Mouse (Mus musculus) intestine, embryonic 14.5 days (tissue): Measurements from ENCODE around the gene Fxyd5. TPM values are rescaled to one million over a fixed set of nuclear protein-coding genes. Genes with fewer than 3 reads are reported as not detected.

ENCODE experiments used
- ATAC-seq: fragments of 200-750 bp; cut with Nextera tagmentation; replicated peaks from 2 replicates; pipeline ENCODE4 v1.8.0; 2017; ENCODE audit warnings: low read depth, moderate number of reproducible peaks, moderate TSS enrichment, moderate library complexity; ENCODE audit not compliant: low FRiP score, low TSS enrichment
- DNase-seq: peaks from one replicate; pipeline ENCODE4 v3.0.0-alpha.2; 2018; ENCODE audit warnings: low spot score
- H3K27ac ChIP-seq: fragments of 300-500 bp; sonication (generic); 2 replicates; pipeline ENCODE4 v1.5.1; 2014; ENCODE audit warnings: low read depth, mild to moderate bottlenecking, control low read depth
- H3K27me3 ChIP-seq: fragments of 300-500 bp; sonication (generic); replicated peaks from 2 replicates; pipeline ENCODE4 v1.6.1; 2014; ENCODE audit warnings: low read length, control low read depth; ENCODE audit not compliant: control insufficient read depth, insufficient read depth
- H3K36me3 ChIP-seq: fragments of 300-500 bp; sonication (generic); 2 replicates; pipeline ENCODE4 v1.6.1; 2014; ENCODE audit warnings: low read length, control low read depth; ENCODE audit not compliant: control insufficient read depth, insufficient read depth
- H3K4me1 ChIP-seq: fragments of 300-500 bp; sonication (generic); replicated peaks from 2 replicates; pipeline ENCODE4 v1.6.1; 2014; ENCODE audit warnings: low read length, control low read depth, mixed read lengths; ENCODE audit not compliant: control insufficient read depth, insufficient read depth
- H3K4me2 ChIP-seq: fragments of 300-500 bp; sonication (generic); 2 replicates; pipeline ENCODE4 v1.6.1; 2014; ENCODE audit warnings: low read length
- H3K4me3 ChIP-seq: fragments of 300-500 bp; sonication (generic); 2 replicates; pipeline ENCODE4 v1.5.1; 2014; ENCODE audit warnings: low read depth, low read length, control low read depth, mixed read lengths
- H3K9ac ChIP-seq: fragments of 300-500 bp; sonication (generic); 2 replicates; pipeline ENCODE4 v1.6.1; 2014; ENCODE audit warnings: mild to moderate bottlenecking, low read length
- H3K9me3 ChIP-seq: fragments of 300-500 bp; sonication (generic); 2 replicates; pipeline ENCODE4 v1.6.1; 2016; ENCODE audit warnings: low read length, control low read depth; ENCODE audit not compliant: control insufficient read depth
- WGBS: fragments of 180-500 bp; shearing (Covaris S2); extraction: QIAGEN DNeasy Blood & Tissue Kit; methylation state at CpG from one replicate; pipeline ENCODE4 v1.1.7; 2014; 5-methylcytosine and 5-hydroxymethylcytosine counted together
- polyA plus RNA-seq: library from polyadenylated mRNA; unstranded; fragments of >200 nt; fragmentation: Nextera tagmentation; extraction: Ambion mirVana; gene quantifications from 2 replicates; pipeline ENCODE4 v1.2.1, GENCODE M21; 2014

Gene Fxyd5
- polyA plus RNA-seq, 1 experiment from 2014 or later = 22.8 TPM

GRCm38 (mm10) chr7:31033409-31034165 lies 8.7 kb downstream of the Fxyd5 start:
- Histone ChIP-seq H3K36me3 (no peaks in the 10 kb centered on the region), H3K9ac (no peak overlapping the region), H3K4me3 (no peak overlapping the region), H3K27me3 (no peaks in the 10 kb centered on the region), H3K27ac (no peak overlapping the region), H3K4me1 (no peaks in the 10 kb centered on the region), H3K9me3 (no peaks in the 10 kb centered on the region), H3K4me2 (no peak overlapping the region)
- ATAC-seq (no peak), DNase-seq (no peak)
- 59% methylated on average over 9 of the region's 9 CpGs for WGBS

- Histone ChIP-seq H3K36me3 (no peaks in the 10 kb centered on the region), H3K27ac (no peak overlapping the region), H3K9ac (no peak overlapping the region), H3K4me3 (no peak overlapping the region), H3K4me2 (no peak overlapping the region), H3K4me1 (no peaks in the 10 kb centered on the region), H3K9me3 (no peaks in the 10 kb centered on the region), H3K27me3 (no peaks in the 10 kb centered on the region)
- ATAC-seq (no peak), DNase-seq (no peak)
- 81% methylated on average over 7 of the region's 7 CpGs for WGBS
Measured at GRCm38 (mm10) chr7:31031731-31032130, 10.6 kb downstream of the Fxyd5 start.

DNA sequence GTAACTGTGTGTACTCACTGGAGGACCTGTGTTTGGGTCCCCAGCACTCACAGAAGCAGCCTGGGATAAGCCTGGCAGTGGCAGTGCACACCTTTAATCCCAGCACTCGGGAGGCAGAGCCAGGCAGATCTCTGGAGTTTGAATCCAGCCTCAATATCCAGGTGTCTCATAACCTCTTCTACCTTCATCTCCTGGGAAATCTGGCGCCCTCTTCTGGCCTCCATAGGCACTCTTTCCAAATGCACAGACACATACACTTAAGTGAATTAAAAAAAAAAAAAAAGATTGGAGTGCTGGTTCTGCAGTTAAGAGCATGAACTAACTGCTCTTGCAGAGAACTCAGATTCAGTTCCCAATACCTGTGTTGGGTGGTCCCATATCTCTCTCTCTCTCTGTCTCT lies 11.6 kb downstream of the Fxyd5 start:
- Histone ChIP-seq H3K4me2 (no peak overlapping the region), H3K27me3 (no peaks in the 10 kb centered on the region), H3K36me3 (no peaks in the 10 kb centered on the region), H3K4me3 (no peak overlapping the region), H3K9ac (no peak overlapping the region), H3K4me1 (no peaks in the 10 kb centered on the region), H3K9me3 (0 out of 2 replicates have a peak, but pooled peaks cover 2% of the 10 kb centered on the region), H3K27ac (no peak overlapping the region)
- DNase-seq (no peak), ATAC-seq (no peak)
- 69% methylated on average over 2 of the region's 2 CpGs for WGBS

- H3K4me3 ChIP-seq = no peak overlapping the region
- H3K9me3 ChIP-seq = 0 out of 2 replicates have a peak, but pooled peaks cover 2% of the 10 kb centered on the region
- H3K9ac ChIP-seq = no peak overlapping the region
- H3K27me3 ChIP-seq = no peaks in the 10 kb centered on the region
- no peak for ATAC-seq
- no peaks in the 10 kb centered on the region for H3K4me1 ChIP-seq
- WGBS = 73% methylated on average over 8 of the region's 8 CpGs
- H3K36me3 ChIP-seq = no peaks in the 10 kb centered on the region
- H3K4me2 ChIP-seq = no peak overlapping the region
- no peak for DNase-seq
- no peak overlapping the region for H3K27ac ChIP-seq
Measured at GRCm38 (mm10) chr7:31028609-31029008, 13.7 kb downstream of the Fxyd5 start.

- WGBS = 37% methylated on average over 10 of the region's 10 CpGs
- H3K27ac ChIP-seq = no peak overlapping the region
Measured at GRCm38 (mm10) chr7:31017104-31017901, 25.0 kb downstream of the Fxyd5 start.

DNA sequence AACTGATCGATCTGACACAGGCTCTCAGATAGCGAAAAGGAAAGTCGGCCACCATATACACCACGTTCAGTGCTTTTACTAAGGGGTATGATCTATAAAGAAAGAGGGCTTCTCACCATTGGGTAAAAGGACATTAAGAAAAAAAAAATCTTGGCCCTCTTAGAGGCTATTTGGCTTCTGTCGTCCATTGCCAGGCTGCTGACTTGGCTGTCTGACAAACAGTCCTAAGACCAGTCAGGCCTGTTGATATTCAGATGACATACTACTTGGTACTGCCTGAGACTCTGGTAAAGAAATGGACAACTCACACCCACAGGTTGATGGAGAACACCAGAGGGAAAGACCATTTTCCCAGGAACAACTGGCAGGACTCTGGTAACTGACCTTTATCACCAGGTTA lies 29.3 kb downstream of the Fxyd5 start:
- ATAC-seq (no peak), DNase-seq (no peak)
- Histone ChIP-seq H3K9me3 (no peaks in the 10 kb centered on the region), H3K36me3 (no peaks in the 10 kb centered on the region), H3K4me1 (peaks cover 17% of the 10 kb centered on the region; the same call in 1 of the 2 replicates), H3K27me3 (no peaks in the 10 kb centered on the region), H3K4me3 (no peak overlapping the region), H3K4me2 (no peak overlapping the region), H3K27ac (no peak overlapping the region), H3K9ac (no peak overlapping the region)
- WGBS = 70% methylated on average over 5 of the region's 5 CpGs

More at GRCm38 (mm10) chr7:31017104-31017901, 25.0 kb downstream of the Fxyd5 start:
- H3K9me3 ChIP-seq = no peaks in the 10 kb centered on the region
- H3K27me3 ChIP-seq = no peaks in the 10 kb centered on the region
- H3K4me1 ChIP-seq = peaks cover 10% of the 10 kb centered on the region; the same call in 1 of the 2 replicates
- H3K36me3 ChIP-seq = no peaks in the 10 kb centered on the region
- H3K9ac ChIP-seq = no peak overlapping the region
- DNase-seq = peak; percentile 63
- H3K4me2 ChIP-seq = no peak overlapping the region
- ATAC-seq = peak; percentile 74
- H3K4me3 ChIP-seq = no peak overlapping the region

- no peak for DNase-seq
- ATAC-seq = peak; percentile 64; the same call in 1 of the 2 replicates
Measured at GRCm38 (mm10) chr7:31008889-31009288, 33.4 kb downstream of the Fxyd5 start.

DNA sequence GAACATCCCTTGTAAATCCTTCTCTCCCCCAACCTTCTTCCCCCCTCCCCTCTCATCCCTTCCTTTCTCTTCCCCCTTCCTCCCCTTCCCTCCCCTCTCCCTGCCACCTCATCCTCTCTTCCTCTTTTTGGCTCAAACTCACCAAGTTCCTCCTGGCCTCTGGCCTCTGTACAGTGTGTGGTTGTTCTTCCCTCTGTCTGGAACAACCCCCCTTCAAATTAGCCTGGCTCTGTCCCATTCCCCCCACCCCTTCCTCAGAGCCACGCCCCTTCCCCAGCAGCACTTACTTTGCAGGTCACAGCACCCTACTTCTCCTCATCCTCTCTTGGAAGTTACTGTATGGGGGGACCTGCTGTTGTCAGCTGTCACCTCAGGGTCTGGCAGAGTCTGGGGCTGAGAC lies 34.1 kb downstream of the Fxyd5 start:
- no peaks in the 10 kb centered on the region for H3K36me3 ChIP-seq
- no peak overlapping the region for H3K4me2 ChIP-seq
- no peak overlapping the region for H3K4me3 ChIP-seq
- no peak overlapping the region for H3K9ac ChIP-seq
- H3K27me3 ChIP-seq = no peaks in the 10 kb centered on the region
- no peak overlapping the region for H3K27ac ChIP-seq
- 70% methylated on average over 1 of the region's 1 CpGs for WGBS
- ATAC-seq (0 out of 2 replicates have a peak, but pooled peaks have one; percentile 20), DNase-seq (no peak)
- H3K4me1 ChIP-seq = 0 out of 2 replicates have a peak, but pooled peaks cover 7% of the 10 kb centered on the region
- no peaks in the 10 kb centered on the region for H3K9me3 ChIP-seq

More at GRCm38 (mm10) chr7:31008889-31009288, 33.4 kb downstream of the Fxyd5 start:
- Histone ChIP-seq H3K27me3 (no peaks in the 10 kb centered on the region), H3K9ac (no peak overlapping the region), H3K4me1 (0 out of 2 replicates have a peak, but pooled peaks cover 7% of the 10 kb centered on the region), H3K4me3 (no peak overlapping the region), H3K9me3 (no peaks in the 10 kb centered on the region), H3K36me3 (no peaks in the 10 kb centered on the region), H3K27ac (no peak overlapping the region), H3K4me2 (no peak overlapping the region)
- 29% methylated on average over 3 of the region's 3 CpGs for WGBS
